Mouse (Mus musculus) right cerebral cortex, postnatal 36 days (tissue): Measurements from ENCODE around the gene Col7a1.

Experiments
- DNase-seq, 2 experiments: peaks; one replicate each; pipeline ENCODE4 v3.0.0; 2022; ENCODE audit warnings: low spot score in 2 of 2, mixed read lengths in 1 of 2

Col7a1 gene

DNA sequence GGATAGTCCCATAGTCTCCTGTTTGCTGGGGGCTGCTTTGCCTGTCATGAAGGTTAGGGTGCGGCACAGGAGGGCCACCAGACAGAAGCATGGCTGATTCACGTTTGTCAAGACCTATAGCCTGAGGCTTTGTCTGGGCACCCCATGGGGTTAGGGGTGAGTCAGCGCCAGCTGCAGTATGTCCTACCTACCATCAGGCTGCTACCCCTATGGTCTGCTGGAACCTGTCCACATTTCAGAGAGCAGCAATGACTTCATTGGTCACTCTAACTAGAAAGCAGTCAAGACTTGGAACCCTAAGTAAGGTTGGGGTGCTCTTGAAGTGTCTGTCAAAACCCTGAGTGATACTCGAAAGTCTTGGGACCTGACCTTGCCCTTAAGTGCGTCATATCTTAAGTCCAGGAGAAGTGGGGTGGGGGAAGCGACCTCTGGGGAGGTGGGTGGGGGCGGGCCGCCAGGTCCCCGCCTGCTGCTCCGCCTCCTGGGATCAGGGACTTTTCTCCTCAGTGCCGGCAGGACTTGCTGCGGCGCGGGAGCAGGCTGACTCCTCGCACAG lies at the start of gene Col7a1:
Gene Col7a1 (plus strand): TSS at position 506 of the 556 bp plus-strand sequence.
- DNase-seq = no peak

- no peak for DNase-seq
Observed at GRCm38 (mm10) chr9:108912308-108912707, 41.1 kb upstream of the Col7a1 start.

DNA sequence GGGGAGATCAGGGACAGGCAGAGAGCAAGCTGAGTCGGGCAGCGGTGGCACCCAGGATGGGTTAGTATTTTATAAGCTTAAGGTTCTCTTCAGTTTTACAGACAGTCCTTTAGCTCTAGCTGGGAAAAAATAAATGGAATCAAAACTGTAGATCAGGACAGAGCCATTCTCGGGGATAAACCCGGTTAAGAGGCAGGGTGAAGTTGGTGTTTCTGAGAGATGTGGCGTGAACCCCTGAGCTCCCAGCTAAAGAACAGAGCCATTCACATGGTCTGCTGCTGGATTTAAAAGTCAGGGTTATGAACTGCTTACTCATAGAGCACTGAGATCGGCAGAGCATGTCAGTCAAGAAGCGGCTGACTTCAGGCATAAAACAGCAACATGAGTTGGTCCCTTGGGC lies 40.2 kb upstream of the Col7a1 start:
- no peak for DNase-seq

- no peak for DNase-seq
Observed at GRCm38 (mm10) chr9:108913621-108914020, 39.8 kb upstream of the Col7a1 start.

DNA sequence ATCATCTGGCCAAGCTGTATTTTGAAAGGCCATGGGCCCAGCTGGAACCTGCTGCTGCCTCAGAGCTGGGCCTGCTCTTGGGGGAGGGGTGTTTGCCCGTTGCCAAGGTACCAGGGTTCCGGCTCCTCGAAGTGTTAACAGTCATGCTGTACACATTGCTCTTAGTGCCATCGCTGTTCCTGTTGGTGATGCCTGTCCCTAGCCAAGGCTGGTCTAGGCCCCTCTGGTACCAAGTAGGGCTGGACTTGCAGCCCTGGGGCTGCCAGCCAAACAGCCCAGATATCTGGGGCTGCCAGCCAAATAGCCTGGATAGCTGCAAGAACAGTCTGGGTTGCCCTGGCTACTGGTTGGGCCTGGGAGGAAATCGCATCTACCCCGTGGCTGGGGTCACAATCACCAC lies 38.9 kb upstream of the Col7a1 start, which contains the start of gene Tmem89:
Gene Tmem89 (plus strand): TSS at position 129 of the 400 bp plus-strand sequence.
- peak; percentile 41 to 45 for DNase-seq

- no peak for DNase-seq
Observed at GRCm38 (mm10) chr9:108925897-108926296, 27.5 kb upstream of the Col7a1 start.

GRCm38 (mm10) chr9:108928424-108928823 lies 25.0 kb upstream of the Col7a1 start:
- no peak for DNase-seq

- no peak for DNase-seq
Observed at GRCm38 (mm10) chr9:108935991-108936390, 17.4 kb upstream of the Col7a1 start.

- DNase-seq = peak; percentile 89 to 90
Observed at GRCm38 (mm10) chr9:108936418-108937364, 16.7 kb upstream of the Col7a1 start, which contains the start of gene Uqcrc1. Gene Uqcrc1 (plus strand): TSS chr9:108936633.

GRCm38 (mm10) chr9:108945111-108945510 lies 8.3 kb upstream of the Col7a1 start:
- no peak for DNase-seq

- no peak for DNase-seq
Observed at GRCm38 (mm10) chr9:108945608-108946007, 7.8 kb upstream of the Col7a1 start.

DNA sequence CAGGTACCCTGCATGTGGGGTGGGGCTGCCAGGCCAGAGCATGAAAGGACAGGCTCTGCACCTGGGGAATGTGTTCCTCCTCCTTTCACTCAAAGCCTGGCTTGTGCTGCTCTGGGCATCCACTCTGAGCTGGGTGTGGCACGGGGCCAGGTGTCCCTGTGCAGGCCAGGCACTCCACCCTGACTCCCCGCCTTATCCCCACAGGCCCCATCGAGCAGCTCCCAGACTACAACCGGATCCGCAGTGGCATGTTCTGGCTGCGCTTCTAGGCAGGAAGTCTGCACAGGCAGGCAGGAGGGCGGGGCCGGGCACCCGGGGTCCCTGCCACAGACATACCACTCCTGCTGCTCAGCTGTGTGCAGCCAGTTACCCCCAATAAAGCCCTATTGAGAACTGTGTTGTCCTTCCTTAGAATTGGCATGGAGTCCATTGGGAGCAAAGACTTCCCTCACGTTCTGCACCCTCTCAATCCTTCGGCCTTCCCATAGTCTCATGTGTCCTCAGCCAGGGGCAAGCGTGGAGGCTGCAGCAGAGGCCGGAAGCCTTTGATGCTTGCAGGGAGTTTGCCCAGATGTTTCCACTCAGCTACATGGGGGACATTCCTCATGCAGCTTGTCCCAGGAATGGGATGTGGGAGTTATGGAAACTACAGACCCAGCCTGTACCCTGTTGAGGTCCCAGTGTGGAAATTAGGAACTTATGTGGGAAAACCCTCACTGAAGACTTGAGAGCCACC lies 4.0 kb upstream of the Col7a1 start:
- no peak for DNase-seq

DNA sequence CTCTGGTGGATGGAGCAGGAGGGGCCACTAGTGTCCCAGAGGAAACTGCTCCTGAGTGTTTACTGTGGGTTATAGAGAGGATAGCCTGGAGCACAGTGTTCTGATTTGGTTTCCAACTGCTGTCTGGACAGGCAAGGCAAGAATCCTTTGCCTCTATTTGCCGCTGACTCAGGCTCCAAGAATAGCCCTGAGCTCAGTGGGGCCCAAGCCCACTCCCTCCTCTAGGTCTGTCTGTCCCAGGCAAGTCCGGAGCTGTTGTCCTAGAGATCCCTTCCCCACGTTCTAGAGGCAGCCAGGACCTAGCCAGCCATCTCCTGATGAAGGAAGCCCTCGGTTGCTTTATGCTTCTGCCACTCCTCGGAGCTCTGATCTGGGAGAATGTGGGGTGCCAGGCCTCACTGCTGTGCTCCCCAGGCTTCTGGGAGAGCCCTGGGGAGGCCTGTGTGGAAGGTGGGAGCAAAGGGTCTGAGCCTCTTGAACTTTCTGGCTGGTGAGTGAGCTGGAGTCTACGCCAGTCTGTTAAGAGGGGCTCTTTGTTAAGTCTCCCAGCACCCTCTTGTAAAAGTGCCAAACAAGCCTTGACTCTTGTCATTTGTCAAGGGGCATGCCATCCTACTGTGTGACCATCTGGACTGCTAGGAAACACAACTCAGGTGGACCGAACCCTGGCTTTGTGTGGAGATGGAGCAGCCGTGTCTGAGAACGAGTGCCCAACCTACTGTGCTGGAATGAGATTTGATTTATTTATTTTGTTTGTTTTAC lies 3.2 kb upstream of the Col7a1 start:
- no peak for DNase-seq

DNA sequence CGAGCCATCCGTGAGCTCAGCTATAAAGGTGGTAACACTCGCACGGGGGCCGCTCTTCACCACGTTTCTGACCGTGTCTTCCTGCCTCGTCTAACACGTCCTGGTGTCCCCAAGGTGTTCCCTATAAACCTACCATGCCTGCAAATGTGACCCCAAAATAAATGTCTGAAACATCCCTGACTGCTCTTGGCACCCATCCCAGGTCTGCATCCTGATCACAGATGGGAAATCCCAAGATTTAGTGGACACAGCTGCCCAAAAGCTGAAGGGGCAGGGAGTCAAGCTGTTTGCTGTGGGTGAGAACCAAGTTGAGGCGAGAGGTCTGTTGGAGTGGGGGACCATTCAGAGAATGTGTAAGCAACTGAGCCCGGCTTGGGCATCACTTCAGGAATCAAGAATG lies 1.9 kb downstream of the Col7a1 start:
- DNase-seq = no peak

- DNase-seq = no peak
Observed at GRCm38 (mm10) chr9:108955846-108956245, 2.5 kb downstream of the Col7a1 start.

DNA sequence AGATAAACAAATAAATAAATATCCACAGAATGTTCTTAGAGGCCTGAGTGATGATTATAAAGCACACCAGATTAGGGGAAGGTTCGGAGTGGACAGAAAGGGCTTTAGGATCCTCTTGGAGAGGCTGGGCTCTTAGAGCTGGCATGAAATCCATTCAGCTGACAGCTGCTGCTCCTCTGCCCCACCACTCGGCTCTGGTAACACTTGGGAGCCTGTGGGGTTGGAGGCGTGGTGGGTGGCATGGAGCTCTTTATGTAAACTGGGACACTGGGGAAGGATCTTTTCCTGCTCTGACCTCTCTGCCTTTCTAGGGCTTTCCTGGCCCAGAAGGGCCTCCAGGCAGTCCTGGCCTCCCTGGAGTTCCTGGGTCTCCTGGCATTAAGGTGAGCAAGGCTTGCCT lies 10.2 kb downstream of the Col7a1 start:
- DNase-seq = no peak

DNA sequence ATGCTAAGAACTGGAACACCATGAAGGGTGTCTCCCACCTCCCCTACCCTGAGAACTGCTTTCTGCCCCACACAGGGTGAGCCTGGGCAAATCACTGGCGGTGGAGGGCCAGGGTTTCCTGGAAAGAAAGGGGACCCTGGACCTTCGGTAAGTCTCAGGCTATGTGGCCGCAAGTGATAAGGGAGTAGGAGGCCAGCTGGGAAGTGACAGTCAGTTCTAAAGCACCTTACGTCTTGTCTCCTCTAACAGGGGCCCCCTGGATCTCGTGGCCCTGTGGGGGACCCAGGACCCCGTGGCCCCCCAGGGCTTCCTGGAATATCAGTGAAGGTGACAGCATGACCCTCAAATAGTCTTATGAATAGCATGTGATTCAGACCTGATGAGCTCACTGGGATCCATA lies 11.0 kb downstream of the Col7a1 start:
- DNase-seq = no peak

DNA sequence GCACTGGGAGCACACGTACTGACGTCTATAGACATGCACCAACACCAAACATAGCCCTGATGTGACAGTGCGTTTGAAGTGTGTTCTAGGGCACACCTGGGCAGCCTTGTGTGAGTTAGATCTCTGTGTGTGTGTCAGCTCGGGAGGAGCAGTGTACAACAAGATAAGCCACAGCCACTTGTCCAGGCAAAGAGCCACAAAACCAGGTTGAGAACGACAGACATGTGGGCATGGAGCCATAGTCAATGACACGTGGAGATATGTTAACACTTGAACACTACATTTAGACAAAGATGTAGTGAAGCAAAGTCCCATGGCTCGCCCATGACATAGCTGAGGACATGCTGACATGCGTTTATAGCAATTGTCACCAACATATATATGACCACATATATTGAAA lies 17.2 kb downstream of the Col7a1 start:
- DNase-seq = no peak

DNA sequence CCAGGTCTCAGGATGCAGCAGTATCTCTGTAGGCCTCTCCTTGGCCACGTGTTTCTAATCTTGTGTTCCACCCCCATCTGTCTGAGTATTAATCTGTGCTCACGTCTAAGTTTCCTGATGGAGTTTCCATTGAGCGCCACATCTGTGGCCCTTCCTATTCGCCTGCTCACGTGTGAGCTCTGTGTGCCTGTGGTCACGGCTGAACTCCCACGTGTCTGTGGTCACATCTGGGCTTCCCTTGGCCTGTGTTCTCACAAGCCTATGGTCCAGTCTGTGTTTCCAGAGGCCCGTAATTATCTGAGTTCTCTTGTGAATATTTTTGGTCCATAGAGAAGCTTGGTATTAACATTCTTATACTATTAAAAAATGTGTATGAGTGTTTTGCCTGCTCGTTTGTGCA lies 23.1 kb downstream of the Col7a1 start:
- DNase-seq = no peak

- no peak for DNase-seq
Observed at GRCm38 (mm10) chr9:108977966-108978365, 24.6 kb downstream of the Col7a1 start.

GRCm38 (mm10) chr9:108982498-108982897 lies 29.1 kb downstream of the Col7a1 start:
- DNase-seq = no peak

DNA sequence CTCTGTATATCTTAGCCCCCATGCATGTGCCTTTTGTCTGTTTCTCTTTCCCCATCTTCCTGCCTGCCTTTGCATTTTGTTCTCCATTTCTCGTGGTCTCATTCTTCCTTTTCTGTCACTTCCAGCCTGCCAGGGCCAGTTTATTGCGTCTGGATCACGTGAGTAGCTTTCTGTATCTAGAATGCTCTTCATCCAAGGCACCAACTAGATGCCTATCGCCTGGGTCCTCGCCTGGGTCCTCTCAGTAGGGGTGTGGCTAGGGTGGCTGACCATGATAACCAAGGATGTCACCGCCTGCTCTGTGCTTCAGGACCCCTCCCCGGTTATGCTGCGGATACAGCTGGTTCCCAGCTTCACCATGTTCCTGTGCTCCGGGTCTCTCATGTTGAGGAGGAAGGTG lies 29.8 kb downstream of the Col7a1 start:
- no peak for DNase-seq
